Mouse (Mus musculus): Measurements from ENCODE around the gene Cdk5rap3. TPM values are rescaled to one million over a fixed set of nuclear protein-coding genes. Genes with fewer than 3 reads are reported as not detected.
A peak's percentile ranks its signal among the peaks of the same experiment; 100 is the strongest.

Cdk5rap3 gene
- polyA plus RNA-seq (2012; rRNA removed): 25.4 and 30.1 TPM in 2 replicates

DNA sequence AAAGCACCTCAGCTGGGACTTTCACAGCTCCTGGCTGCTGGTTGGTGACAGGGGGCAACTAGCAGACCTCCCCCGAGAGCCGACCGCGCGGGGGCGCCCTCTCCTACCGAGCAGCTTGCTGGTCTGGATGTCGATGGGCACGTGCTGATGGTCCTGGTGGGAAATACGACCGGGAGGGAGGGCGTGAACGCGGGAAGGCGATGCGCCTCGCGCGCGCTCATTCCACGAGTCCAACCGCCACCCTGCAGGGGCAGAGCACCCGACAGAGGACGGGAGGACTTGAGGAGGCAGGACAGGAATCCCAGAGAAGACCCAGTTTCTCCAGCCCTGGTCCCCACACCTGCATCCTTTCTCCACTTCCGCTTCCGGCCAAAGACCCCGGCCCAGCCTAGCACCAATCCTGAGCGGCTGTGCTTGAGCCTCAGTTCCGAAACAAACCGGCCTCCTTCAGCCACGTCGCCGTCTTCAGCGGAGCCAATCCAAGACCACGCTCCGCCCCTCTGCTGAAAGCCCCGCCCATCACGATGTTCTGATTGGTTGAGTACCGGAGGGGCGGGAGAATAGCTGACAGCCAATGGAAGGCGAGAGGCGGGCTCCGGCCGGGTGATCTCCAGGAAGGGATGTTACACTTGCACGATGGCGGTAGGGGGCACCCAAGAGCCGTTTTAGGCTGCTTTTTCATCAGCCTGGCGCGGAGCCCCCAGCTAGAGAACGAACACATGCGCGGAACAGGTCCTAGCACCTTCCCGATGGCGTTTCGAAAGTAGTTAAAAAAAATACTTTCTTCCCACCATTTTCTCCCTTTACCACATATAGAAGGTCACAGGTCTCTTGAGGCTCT is at the start of gene Cdk5rap3:
Cdk5rap3 (minus strand) TSS at position 453 of the 841 bp plus-strand sequence.
- under 1% methylated on average over 55 of the region's 55 CpGs for WGBS
- peak; percentile 74 for TF ChIP-seq CTCF (IDR thresholded peaks at IDR 0.05; ENCODE audit: insufficient read depth, low read length)
- peak; percentile 79; the same call in 1 of the 2 replicates for TF ChIP-seq POLR2A (IDR thresholded peaks at IDR 0.05; ENCODE audit: borderline replicate concordance, extremely low read depth, low read depth, low read length)
- H3K4me1 ChIP-seq (ENCODE audit: control insufficient read depth, insufficient read depth, low read length): peaks cover 5% of the 10 kb centered on the region; the same call in 1 of the 2 replicates
- DNase-seq: peak; percentile 99
- H3K4me3 ChIP-seq (replicated peaks; ENCODE audit: extremely low read depth, low read depth, low read length): peak within 1 kb of the TSS; percentile 75

DNA sequence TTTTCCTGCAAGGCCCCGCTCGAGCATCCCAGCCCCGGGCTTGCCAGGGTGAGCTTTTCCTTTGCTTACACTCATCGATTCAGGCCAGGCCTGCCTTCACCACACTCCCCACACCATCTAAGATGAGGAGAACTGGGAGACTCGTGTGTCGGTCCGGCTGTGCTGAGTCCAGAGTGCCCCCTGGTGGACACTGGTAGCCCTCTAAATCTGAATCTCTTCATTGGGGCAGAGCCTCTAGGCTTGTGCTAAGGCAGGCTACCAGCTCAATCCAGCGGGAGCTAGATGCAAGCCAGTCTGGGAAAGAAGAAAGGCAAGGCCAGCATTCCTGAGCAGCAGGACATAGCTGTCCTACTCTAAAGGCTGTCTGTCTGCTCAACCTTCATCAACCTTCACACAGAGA is 47.3 kb upstream of the Cdk5rap3 start:
- H3K4me3 ChIP-seq (replicated peaks; ENCODE audit: extremely low read depth, low read depth, low read length): no peak overlapping the region
- peak; percentile 87 for DNase-seq
- peak; percentile 79 for TF ChIP-seq CTCF (IDR thresholded peaks at IDR 0.05; ENCODE audit: insufficient read depth, low read length)
- TF ChIP-seq POLR2A (IDR thresholded peaks at IDR 0.05; ENCODE audit: borderline replicate concordance, extremely low read depth, low read depth, low read length): no peak
- 13% methylated on average over 8 of the region's 8 CpGs for WGBS
- H3K4me1 ChIP-seq (ENCODE audit: control insufficient read depth, insufficient read depth, low read length): peaks cover 12% of the 10 kb centered on the region

DNA sequence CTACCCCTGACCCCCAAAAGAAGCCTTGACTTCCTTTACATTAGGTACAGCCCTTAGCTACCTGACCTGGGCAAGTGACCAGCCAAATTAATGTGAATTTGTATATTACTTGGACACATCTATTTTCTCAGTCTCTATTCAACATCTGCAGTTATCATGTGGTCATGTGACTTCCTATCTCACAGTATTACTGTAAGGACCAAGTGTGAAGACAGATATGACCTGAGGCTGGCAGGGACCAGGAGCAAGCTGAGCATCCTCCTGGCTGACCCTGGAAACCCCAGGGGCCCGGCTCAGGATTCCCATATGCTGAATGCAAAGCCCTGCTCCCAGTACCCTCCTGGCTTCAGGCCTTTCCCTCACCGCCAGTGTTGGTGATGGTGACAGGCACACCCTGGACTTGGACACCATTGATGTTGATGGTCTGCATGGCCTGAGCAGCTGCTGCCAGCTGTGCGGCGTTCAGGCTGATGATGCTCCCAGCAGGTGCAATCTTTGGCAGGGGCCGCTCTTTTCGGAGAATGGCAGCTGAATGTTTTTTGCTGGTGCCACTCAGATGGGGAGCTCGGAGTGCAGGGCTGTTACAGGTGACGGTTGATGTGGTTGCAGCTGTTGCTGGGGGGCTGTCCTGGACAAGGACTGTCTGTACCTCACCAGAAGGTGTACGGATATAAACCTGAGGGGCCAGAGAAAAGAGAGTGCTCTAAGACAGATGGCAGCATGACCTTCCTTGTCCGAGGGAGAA is 40.9 kb upstream of the Cdk5rap3 start:
- TF ChIP-seq CTCF (IDR thresholded peaks at IDR 0.05; ENCODE audit: insufficient read depth, low read length): no peak
- TF ChIP-seq POLR2A (IDR thresholded peaks at IDR 0.05; ENCODE audit: borderline replicate concordance, extremely low read depth, low read depth, low read length): no peak
- no peak overlapping the region for H3K4me3 ChIP-seq (replicated peaks; ENCODE audit: extremely low read depth, low read depth, low read length)
- WGBS: 88% methylated on average over 10 of the region's 10 CpGs
- DNase-seq: no peak
- H3K4me1 ChIP-seq (ENCODE audit: control insufficient read depth, insufficient read depth, low read length): no peaks in the 10 kb centered on the region

DNA sequence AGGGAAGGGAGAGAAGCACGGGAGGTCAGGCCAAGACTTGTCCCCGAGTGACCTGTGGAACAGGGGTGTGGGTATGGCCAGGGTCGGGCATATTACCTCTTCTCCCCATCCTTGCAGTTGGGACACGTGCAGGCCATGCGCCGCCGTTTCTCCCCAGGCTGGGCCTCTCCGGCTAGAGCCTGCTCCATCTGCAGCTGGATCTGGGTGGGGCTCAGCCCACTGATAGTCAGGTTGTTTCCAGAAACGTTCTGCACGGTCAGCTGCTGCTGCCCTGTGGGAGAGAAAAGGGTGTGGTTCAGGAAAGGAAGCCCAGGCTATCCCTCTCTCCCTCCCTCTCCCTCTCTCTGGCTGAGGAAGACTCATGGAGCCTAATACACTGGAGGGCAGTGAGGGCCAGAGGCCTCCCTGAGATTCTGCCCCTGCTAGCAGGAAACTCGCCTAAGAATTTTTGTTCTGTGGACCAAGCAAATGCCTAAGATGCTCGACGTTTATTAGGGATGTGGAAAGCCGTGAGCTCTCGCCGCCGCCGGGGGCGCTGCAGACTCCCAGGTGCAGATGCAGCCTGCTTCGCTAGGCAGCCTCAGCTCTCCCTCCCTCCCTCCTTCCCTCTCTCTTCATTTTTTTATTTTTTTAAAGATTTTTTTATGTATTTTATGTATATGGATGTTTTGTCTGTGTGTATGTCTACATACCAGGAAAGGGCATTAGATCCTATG is 39.9 kb upstream of the Cdk5rap3 start:
- H3K4me1 ChIP-seq (ENCODE audit: control insufficient read depth, insufficient read depth, low read length): no peaks in the 10 kb centered on the region
- 64% methylated on average over 20 of the region's 20 CpGs for WGBS
- no peak for DNase-seq
- TF ChIP-seq CTCF (IDR thresholded peaks at IDR 0.05; ENCODE audit: insufficient read depth, low read length) (peak; percentile 29; the same call in 1 of the 2 replicates), POLR2A (IDR thresholded peaks at IDR 0.05; ENCODE audit: borderline replicate concordance, extremely low read depth, low read depth, low read length) (no peak)
- no peak overlapping the region for H3K4me3 ChIP-seq (replicated peaks; ENCODE audit: extremely low read depth, low read depth, low read length)

DNA sequence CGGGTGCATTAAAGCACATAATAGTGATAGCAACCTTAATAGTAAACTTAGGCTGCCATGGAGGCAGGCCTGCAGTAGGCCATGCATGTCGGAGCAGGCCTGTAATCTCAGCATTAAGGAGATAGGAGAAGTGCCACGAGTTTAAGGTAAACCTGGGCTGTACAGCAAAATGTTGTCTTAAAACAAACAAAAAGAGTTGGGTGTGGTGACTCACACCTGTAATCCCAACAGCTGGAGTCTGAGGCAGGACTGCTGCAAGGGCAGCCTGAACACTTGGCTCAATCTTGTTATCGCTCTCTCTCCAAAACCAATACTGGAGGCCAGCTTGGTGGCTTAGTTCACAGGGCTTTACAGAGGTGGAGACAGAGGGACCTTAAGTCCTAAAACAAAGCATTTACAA is 38.8 kb upstream of the Cdk5rap3 start:
- Histone ChIP-seq H3K4me1 (ENCODE audit: control insufficient read depth, insufficient read depth, low read length) (no peaks in the 10 kb centered on the region), H3K4me3 (replicated peaks; ENCODE audit: extremely low read depth, low read depth, low read length) (no peak overlapping the region)
- TF ChIP-seq CTCF (IDR thresholded peaks at IDR 0.05; ENCODE audit: insufficient read depth, low read length) (no peak), POLR2A (IDR thresholded peaks at IDR 0.05; ENCODE audit: borderline replicate concordance, extremely low read depth, low read depth, low read length) (no peak)
- 82% methylated on average over 4 of the region's 4 CpGs for WGBS
- DNase-seq: no peak

DNA sequence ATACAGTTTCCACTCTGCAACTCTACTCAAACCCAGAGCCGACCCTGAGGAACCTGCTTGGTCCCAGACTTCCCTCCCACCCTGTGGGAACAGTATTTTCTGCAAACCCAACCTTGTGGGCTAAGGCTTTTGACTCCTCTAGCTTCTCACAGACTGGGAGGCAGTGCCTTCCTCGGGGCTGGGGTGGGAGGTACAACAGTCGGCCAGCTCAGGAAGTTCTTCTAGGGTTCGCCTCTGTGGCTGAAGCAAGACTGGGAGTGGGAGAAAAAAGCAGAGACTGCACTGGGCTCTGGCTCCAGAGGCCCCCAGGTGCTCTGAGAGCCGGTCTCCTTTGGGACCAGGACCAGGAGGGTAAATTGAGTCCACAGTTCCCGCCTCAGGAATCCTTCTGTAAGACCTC is 36.6 kb upstream of the Cdk5rap3 start:
- DNase-seq: no peak
- H3K4me1 ChIP-seq (ENCODE audit: control insufficient read depth, insufficient read depth, low read length): no peaks in the 10 kb centered on the region
- no peak overlapping the region for H3K4me3 ChIP-seq (replicated peaks; ENCODE audit: extremely low read depth, low read depth, low read length)
- TF ChIP-seq CTCF (IDR thresholded peaks at IDR 0.05; ENCODE audit: insufficient read depth, low read length) (no peak), POLR2A (IDR thresholded peaks at IDR 0.05; ENCODE audit: borderline replicate concordance, extremely low read depth, low read depth, low read length) (no peak)
- WGBS: 64% methylated on average over 6 of the region's 6 CpGs

DNA sequence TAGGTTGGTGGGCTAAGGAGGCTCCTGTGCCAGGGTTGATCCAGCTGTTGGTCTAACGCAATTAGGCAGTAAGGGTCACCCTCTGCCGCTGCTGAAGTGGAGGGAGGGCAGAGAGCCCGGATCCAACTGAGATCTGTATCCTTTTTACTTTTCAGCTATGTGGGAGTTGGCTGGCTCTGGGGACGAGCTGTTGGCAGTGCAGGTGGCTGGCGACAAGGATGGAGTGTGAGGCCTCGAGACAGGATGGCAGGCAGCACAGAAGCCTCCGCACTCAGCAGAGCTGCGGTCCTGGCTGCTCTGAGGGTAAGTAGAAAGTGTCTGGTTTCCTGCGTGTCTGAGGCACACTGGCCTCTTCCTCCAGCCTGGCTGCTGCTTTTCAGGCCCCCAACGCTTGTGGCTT is 36.1 kb upstream of the Cdk5rap3 start:
- Histone ChIP-seq H3K4me3 (replicated peaks; ENCODE audit: extremely low read depth, low read depth, low read length) (no peak overlapping the region), H3K4me1 (ENCODE audit: control insufficient read depth, insufficient read depth, low read length) (no peaks in the 10 kb centered on the region)
- DNase-seq: no peak
- 72% methylated on average over 10 of the region's 10 CpGs for WGBS
- no peak for TF ChIP-seq CTCF (IDR thresholded peaks at IDR 0.05; ENCODE audit: insufficient read depth, low read length)
- no peak for TF ChIP-seq POLR2A (IDR thresholded peaks at IDR 0.05; ENCODE audit: borderline replicate concordance, extremely low read depth, low read depth, low read length)

DNA sequence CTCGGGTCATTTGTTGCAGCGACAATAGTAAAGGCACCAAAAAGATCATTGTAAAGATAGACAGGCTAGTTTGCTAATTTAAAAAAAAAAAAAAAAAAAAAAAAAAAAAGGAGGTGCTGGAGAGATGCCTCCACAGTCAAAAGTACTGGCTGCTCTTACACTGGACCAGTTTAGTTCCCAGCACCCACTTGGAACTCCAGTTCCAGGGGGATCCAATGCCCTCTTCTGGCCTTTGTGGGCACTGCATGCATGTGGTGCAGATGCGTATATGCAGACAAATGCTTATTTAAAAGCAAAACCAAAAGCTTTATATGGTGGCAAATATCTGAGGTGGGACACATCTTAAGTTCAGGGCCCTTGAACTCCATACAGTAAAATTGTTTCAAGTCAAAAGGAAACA is 34.5 kb upstream of the Cdk5rap3 start:
- no peak for DNase-seq
- no peaks in the 10 kb centered on the region for H3K4me1 ChIP-seq (ENCODE audit: control insufficient read depth, insufficient read depth, low read length)
- peak; percentile 42 for TF ChIP-seq CTCF (IDR thresholded peaks at IDR 0.05; ENCODE audit: insufficient read depth, low read length)
- no peak for TF ChIP-seq POLR2A (IDR thresholded peaks at IDR 0.05; ENCODE audit: borderline replicate concordance, extremely low read depth, low read depth, low read length)
- 97% methylated on average over 3 of the region's 3 CpGs for WGBS
- no peak overlapping the region for H3K4me3 ChIP-seq (replicated peaks; ENCODE audit: extremely low read depth, low read depth, low read length)

DNA sequence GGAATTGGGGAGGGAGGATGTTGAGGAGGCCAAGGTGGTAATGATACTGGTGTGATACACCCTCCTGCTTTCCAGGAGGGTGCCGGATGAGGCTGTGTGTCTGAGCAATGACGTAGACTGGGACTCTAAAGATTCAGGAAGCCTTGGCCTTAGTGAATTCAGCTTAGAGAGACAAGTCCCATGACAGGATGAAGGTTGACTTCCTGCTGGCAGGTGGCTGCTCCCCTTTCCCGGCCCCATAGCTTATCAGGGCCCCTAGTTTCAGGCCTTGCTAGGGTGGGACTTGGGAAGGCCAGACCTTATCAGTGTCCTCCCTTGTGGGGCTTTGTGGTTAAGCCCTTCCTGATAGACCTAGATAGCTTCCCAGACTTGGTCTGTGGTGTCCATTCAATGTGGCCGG is 31.6 kb upstream of the Cdk5rap3 start:
- no peak for TF ChIP-seq POLR2A (IDR thresholded peaks at IDR 0.05; ENCODE audit: borderline replicate concordance, extremely low read depth, low read depth, low read length)
- TF ChIP-seq CTCF (IDR thresholded peaks at IDR 0.05; ENCODE audit: insufficient read depth, low read length): no peak
- WGBS: 85% methylated on average over 4 of the region's 4 CpGs
- no peak for DNase-seq
- Histone ChIP-seq H3K4me1 (ENCODE audit: control insufficient read depth, insufficient read depth, low read length) (peaks cover 6% of the 10 kb centered on the region), H3K4me3 (replicated peaks; ENCODE audit: extremely low read depth, low read depth, low read length) (no peak overlapping the region)
